Mouse (Mus musculus): ENCODE data around the gene Cbarp. TPM values are rescaled to one million over a fixed set of nuclear protein-coding genes. Genes with fewer than 3 reads are reported as not detected.

Gene Cbarp
- 43.4 and 61.5 TPM in 2 replicates for polyA plus RNA-seq (2021; fragmentation: Nextera tagmentation)
- long read RNA-seq, experiment 1, transcript Cbarp-212 (11 exons, 3,175 nt) = major isoform, 12 of 76 reads
- long read RNA-seq, experiment 1, partial matches to known transcripts = 59 of 76 reads
- long read RNA-seq, experiment 1, other reads (novel, unspliced or antisense) = 5 of 76 reads
- long read RNA-seq, experiment 2, partial matches to known transcripts = 0 of 27 reads
- long read RNA-seq, experiment 2, other reads (novel, unspliced or antisense) = 27 of 27 reads

GRCm38 (mm10) chr10:80140666-80141035, at the start of gene Cbarp:
Cbarp (minus strand) TSS chr10:80140835.

GRCm38 (mm10) chr10:80179068-80180051, 38.7 kb upstream of the Cbarp start, which contains the start of gene Efna2:
Efna2 (plus strand) TSS chr10:80179482.

GRCm38 (mm10) chr10:80172527-80173292, 32.1 kb upstream of the Cbarp start, which contains the start of gene 1600002K03Rik:
1600002K03Rik (plus strand) TSS chr10:80172944.

DNA sequence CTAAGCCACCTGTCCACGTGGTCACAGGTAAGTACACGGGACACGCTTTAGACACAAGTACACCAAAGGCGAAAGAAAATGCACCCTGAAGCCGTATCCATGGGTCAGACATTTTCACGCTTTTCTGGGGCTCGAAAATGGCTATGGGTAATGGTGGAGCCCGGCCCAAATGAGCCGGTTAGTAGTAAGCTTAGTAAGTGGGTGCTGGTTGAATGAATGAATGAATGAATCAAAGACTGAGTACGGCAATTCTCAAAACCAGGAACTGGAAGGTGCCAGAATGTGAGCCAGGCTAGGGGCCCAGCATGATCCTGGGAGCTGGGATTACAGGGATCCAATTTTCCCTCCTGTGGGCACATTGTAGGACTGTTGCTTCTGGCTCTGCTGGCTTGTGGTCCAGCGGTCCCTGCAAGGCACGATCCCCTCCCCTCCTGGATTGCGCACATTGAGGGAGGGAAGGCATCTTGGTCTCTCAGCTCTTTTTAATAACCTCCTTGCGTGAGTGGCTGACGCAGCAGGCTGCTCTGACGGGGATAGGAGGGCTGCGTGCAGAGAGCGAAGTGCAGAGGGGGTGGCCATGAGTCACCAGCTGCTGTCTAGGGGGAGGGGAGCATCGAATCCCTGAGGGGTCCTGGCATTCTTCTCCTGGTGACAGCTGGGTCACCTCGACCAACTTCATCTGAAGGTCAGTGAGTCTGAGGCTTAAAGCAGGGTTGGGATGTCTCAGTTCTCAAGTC, 24.9 kb upstream of the Cbarp start, which contains the start of gene Cirbp:
TSS of gene Cirbp (plus strand) at position 594 of the 737 bp plus-strand sequence.

DNA sequence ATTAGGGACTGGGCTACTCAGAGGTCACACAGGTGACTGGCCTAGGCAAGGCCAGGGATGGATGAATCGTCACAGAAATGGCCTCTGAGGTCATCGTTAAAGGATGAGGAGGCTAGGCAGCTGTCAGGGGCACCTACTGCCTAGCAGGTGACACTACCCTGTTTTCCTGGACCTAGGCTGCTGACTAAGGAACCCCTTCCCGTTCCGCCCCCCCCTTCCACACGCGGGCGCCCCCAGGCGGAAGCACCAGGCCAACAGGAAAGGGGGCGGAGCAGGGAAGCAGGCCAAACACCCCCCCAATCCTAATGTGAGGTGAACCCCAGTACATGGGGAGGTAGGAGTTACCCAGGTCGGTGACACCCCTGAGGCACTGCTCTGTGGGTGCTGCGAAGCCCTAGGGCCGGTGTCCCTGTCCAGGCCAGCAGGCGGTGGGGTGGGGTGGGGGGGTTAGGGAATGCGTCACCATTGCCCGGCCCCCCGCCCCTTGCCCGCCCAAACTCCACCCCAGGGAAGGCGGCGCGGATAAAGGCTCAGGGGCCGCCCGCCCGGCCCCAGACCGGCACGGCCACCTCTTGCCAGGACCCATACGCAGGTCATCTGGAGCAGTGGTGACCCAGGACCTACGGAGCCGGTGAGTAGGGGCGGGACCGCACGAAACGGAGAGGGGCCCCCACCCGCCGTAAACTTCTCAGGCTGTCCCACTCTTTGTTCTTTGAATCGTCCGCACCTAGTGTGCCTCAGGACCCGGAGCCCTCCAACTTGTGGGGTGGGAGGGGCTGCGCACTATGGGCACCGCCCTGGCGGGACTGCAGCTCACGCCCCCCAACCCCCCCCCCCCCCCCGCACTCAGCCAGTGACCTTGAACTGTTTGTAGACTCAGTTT, 7.3 kb upstream of the Cbarp start, which contains the start of gene Midn:
TSS of gene Midn (plus strand) at position 554 of the 883 bp plus-strand sequence.

DNA sequence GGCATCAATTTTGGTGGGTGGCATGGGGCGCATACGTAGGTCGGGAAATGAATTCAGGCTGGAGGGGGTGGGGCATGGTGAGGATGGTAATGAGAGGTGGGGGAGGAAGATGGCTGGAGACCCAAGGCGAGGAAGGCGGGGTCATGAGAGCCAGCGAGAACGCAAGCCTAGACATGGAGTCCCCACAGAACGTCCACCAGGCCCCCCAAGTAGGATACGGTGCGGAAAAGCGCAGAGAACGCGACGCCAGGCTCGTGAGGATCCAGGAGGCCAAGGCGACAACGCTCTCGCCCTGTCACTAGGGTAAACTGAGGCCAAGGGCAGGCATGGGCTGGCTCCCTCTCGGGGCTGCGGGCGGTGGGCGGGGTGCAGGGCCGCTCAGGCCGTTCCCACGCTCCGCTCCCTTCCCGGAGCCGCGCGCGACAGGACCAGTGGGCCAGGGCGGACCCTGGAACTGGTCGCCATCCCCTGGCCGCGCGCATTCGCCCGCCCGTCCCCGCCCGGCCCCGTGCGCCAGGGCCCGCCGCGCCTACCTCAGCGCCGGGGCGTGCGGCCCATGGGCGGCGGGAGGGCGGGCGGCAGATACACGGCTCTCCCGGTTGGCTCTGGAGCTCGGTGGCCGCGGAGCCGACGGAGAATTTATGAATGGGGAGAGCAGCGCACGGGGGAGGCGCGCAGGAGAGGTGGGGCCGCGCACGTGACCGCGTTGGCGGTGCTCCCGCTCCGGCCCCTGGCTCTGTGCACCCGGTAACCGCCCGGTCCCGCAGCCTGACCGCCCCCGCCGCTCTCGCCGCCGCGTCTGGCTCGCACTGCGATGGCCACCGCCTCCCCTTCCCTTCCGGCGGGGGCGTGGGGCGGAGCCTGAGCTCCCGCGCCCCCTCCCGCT, 1.8 kb downstream of the Cbarp start, which contains the start of gene Atp5d:
TSS of gene Atp5d (plus strand) at position 80 of the 886 bp plus-strand sequence.

GRCm38 (mm10) chr10:80115290-80115943, 25.2 kb downstream of the Cbarp start, which contains the start of gene Stk11:
Stk11 (plus strand) TSS chr10:80115803.

GRCm38 (mm10) chr10:80105460-80105859, 35.2 kb downstream of the Cbarp start, which contains the start of gene Sbno2:
Sbno2 (minus strand) TSS chr10:80105571.

Other genes with a start within 250 kb of the Cbarp start
- gene Cfd, start 250.0 kb downstream of the Cbarp start, polyA plus RNA-seq (2021; fragmentation: Nextera tagmentation) = not detected in 2 replicates
- 30.8 and 51.7 TPM in 2 replicates for gene Med16, start 231.9 kb downstream of the Cbarp start, polyA plus RNA-seq (2021; fragmentation: Nextera tagmentation)
- gene Gm26602, start 230.0 kb downstream of the Cbarp start, polyA plus RNA-seq (2021; fragmentation: Nextera tagmentation) = not detected in 2 replicates
- gene Kiss1r, start 223.9 kb downstream of the Cbarp start, polyA plus RNA-seq (2021; fragmentation: Nextera tagmentation) = 4.6 and 5.7 TPM in 2 replicates
- 220 and 307 TPM in 2 replicates for gene R3hdm4, start 219.6 kb downstream of the Cbarp start, polyA plus RNA-seq (2021; fragmentation: Nextera tagmentation)
- 1.3 and 1.9 TPM in 2 replicates for gene Arid3a, start 213.8 kb downstream of the Cbarp start, polyA plus RNA-seq (2021; fragmentation: Nextera tagmentation)
- gene Wdr18, start 180.7 kb downstream of the Cbarp start, polyA plus RNA-seq (2021; fragmentation: Nextera tagmentation) = 71.4 and 97.3 TPM in 2 replicates
- 0.11 and 0.25 TPM in 2 replicates for gene Grin3b, start 170.1 kb downstream of the Cbarp start, polyA plus RNA-seq (2021; fragmentation: Nextera tagmentation)
- 15.5 and 16.3 TPM in 2 replicates for gene Tmem259, start 156.5 kb downstream of the Cbarp start, polyA plus RNA-seq (2021; fragmentation: Nextera tagmentation)
- 9.0 and 11.4 TPM in 2 replicates for gene Cnn2, start 152.3 kb downstream of the Cbarp start, polyA plus RNA-seq (2021; fragmentation: Nextera tagmentation)
- gene Abca7, start 144.3 kb downstream of the Cbarp start, polyA plus RNA-seq (2021; fragmentation: Nextera tagmentation) = 1.4 and 1.5 TPM in 2 replicates
- 1.1 and 1.3 TPM in 2 replicates for gene Arhgap45, start 124.2 kb downstream of the Cbarp start, polyA plus RNA-seq (2021; fragmentation: Nextera tagmentation)
- 196 and 262 TPM in 2 replicates for gene Polr2e, start 101.0 kb downstream of the Cbarp start, polyA plus RNA-seq (2021; fragmentation: Nextera tagmentation)
- gene Gpx4, start 93.7 kb downstream of the Cbarp start, polyA plus RNA-seq (2021; fragmentation: Nextera tagmentation) = 1,067 and 1,120 TPM in 2 replicates
- 2.7 and 3.4 TPM in 2 replicates for gene Sbno2, start 35.3 kb downstream of the Cbarp start, polyA plus RNA-seq (2021; fragmentation: Nextera tagmentation)
- 13.1 and 20.8 TPM in 2 replicates for gene Stk11, start 25.0 kb downstream of the Cbarp start, polyA plus RNA-seq (2021; fragmentation: Nextera tagmentation)
- gene Atp5d, start 2.2 kb downstream of the Cbarp start, polyA plus RNA-seq (2021; fragmentation: Nextera tagmentation) = 898 and 915 TPM in 2 replicates
- 4.7 and 33.2 TPM in 2 replicates for gene Midn, start 7.4 kb upstream of the Cbarp start, polyA plus RNA-seq (2021; fragmentation: Nextera tagmentation)
- 150 and 175 TPM in 2 replicates for gene Cirbp, start 25.1 kb upstream of the Cbarp start, polyA plus RNA-seq (2021; fragmentation: Nextera tagmentation)
- 10.2 and 10.3 TPM in 2 replicates for gene 1600002K03Rik, start 32.1 kb upstream of the Cbarp start, polyA plus RNA-seq (2021; fragmentation: Nextera tagmentation)
- 4.3 and 7.8 TPM in 2 replicates for gene Efna2, start 38.6 kb upstream of the Cbarp start, polyA plus RNA-seq (2021; fragmentation: Nextera tagmentation)
- 21.6 and 22.7 TPM in 2 replicates for gene Mum1, start 85.6 kb upstream of the Cbarp start, polyA plus RNA-seq (2021; fragmentation: Nextera tagmentation)
- gene Ndufs7, start 108.3 kb upstream of the Cbarp start, polyA plus RNA-seq (2021; fragmentation: Nextera tagmentation) = 803 and 960 TPM in 2 replicates
- 42.8 and 50.7 TPM in 2 replicates for gene Gamt, start 120.2 kb upstream of the Cbarp start, polyA plus RNA-seq (2021; fragmentation: Nextera tagmentation)
- 3.4 and 7.6 TPM in 2 replicates for gene Dazap1, start 120.7 kb upstream of the Cbarp start, polyA plus RNA-seq (2021; fragmentation: Nextera tagmentation)
- gene Rps15, start 151.6 kb upstream of the Cbarp start, polyA plus RNA-seq (2021; fragmentation: Nextera tagmentation) = 2,777 and 3,387 TPM in 2 replicates
- 14.9 and 23.3 TPM in 2 replicates for gene Apc2, start 155.1 kb upstream of the Cbarp start, polyA plus RNA-seq (2021; fragmentation: Nextera tagmentation)
- 45.3 and 52.5 TPM in 2 replicates for gene 2310011J03Rik, start 179.7 kb upstream of the Cbarp start, polyA plus RNA-seq (2021; fragmentation: Nextera tagmentation)
- gene Pcsk4, start 188.7 kb upstream of the Cbarp start, polyA plus RNA-seq (2021; fragmentation: Nextera tagmentation) = 3.7 and 4.3 TPM in 2 replicates
- gene Reep6, start 189.1 kb upstream of the Cbarp start, polyA plus RNA-seq (2021; fragmentation: Nextera tagmentation) = 8.9 and 10.0 TPM in 2 replicates
- gene Adamtsl5, start 207.6 kb upstream of the Cbarp start, polyA plus RNA-seq (2021; fragmentation: Nextera tagmentation) = 4.1 and 6.3 TPM in 2 replicates
- gene Plk5, start 215.6 kb upstream of the Cbarp start, polyA plus RNA-seq (2021; fragmentation: Nextera tagmentation) = 17.5 and 30.6 TPM in 2 replicates
- 2.4 and 2.6 TPM in 2 replicates for gene Mex3d, start 246.8 kb upstream of the Cbarp start, polyA plus RNA-seq (2021; fragmentation: Nextera tagmentation)

All from left cerebral cortex, adult 6 months (tissue).